Mouse (Mus musculus) spleen, adult 2 months (tissue): ENCODE results near the gene Exo1.

Source experiments
- CTCF ChIP-seq: fragments of 200-500 bp; IDR thresholded peaks from 2 replicates; pipeline ENCODE4 v1.5.1; 2011; ENCODE audit warnings: mild to moderate bottlenecking, inconsistent platforms; ENCODE audit not compliant: insufficient read depth, insufficient read length, insufficient replicate concordance; ENCODE audit errors: extremely low read depth
- POLR2A ChIP-seq: fragments of 200-500 bp; IDR thresholded peaks from 2 replicates; pipeline ENCODE4 v1.6.1; 2011; ENCODE audit warnings: low read depth, low read length, inconsistent platforms

DNA sequence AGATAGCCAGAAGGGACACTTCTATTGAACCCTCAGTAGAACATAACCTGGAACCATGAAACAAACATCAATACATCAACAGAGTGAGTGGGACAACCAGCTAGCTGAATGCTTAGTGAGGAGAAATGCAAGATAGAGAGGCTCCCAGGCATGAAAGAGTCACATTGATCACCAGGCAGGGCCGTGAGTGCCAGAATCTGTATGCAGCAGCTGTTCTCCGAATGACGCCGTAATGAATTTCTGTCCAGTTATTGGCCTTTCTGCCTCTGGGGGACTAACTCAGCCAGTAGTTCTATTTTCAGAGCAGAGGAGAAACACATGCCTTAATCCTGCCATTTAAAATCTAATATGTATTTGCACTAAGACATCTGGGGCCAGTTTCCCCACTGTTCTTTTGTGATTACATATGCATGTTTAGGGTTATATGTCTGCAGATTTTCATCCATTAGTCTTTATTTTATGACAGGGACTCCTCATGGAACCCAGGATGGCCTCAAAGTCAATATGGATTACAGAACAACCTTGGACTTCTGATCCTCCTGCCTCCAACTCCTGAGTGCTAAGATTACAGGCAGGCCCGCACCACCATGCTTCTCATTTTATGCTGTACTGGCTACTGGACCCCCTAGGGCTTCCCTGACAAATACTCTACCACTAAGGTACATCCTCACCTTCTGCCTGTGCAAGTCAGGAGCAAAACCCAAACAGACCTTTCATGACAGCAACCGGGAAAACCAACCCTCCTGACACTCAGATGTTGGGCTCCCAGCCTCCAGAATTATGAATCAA, 8.2 kb upstream of the Exo1 start:
- TF ChIP-seq CTCF (no peak), POLR2A (no peak)
